Mouse (Mus musculus): ENCODE measurements around the gene Tcf21. TPM values are rescaled to one million over a fixed set of nuclear protein-coding genes. Genes with fewer than 3 reads are reported as not detected.

Gene Tcf21
- not detected in 2 replicates for polyA plus RNA-seq (2012; rRNA removed)

DNA sequence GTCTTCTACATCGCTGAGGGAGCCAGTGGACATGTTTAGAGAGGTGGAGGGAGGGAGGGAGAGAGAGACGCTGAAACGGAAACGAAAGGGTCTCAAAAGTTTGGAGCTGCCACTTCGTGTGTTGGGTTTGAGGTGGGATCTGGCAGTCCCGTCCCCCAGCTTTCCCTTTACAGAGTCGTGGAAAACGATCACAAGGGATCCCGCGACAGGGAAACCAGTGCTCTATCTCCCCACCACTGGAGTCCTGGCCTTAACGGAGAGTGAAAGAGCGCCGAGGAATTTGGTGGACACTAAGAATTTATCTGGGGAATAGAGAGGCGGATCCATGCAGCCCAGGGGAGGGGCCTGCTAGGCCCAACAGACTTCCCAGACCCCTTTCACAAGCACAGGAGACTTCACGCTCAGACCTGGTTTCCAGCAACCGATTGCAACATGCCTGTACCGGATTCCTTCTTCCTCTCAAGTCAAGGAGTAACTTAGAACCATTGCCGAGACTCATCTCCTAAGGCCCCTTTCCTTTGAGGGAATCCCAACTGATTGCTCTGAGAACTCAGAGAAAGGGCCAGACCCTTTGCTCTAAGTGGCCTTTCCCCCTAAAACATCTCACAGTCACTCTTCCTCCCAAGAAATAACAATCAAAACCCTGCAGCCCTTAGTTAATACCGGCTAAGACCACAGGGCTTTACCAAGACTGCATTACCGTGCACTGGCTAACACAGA, at the start of gene Tcf21:
Gene Tcf21 (minus strand): TSS at position 304 of the 720 bp plus-strand sequence.
- DNase-seq (ENCODE audit: extremely low spot score in 1 of 2, low spot score in 1 of 2): no peak

DNA sequence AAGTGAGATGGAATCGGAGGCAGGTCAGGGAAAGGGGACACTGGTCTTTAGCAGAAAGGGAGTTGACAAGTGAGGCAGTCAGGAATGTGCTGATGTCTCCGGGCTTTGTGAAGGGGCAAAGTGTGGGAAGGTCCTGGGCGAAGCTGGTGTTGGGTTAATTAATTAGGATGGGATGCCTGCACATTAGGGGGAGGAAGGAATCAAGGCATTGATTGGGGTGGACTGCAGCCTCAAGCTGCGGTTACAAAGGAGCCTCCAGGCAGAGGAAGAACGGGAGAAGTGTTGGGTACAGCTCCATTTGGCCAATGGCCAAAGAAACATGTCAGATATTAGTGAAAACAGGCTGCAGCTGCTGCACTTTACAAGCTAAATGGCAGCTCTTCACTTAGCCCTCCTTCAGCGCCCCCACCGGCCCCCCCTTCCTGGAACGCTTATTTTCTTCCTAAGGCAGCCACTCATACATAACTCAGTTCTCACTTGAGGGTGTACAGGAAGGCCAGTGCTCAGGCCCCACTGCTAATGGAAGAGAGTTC, 48.5 kb upstream of the Tcf21 start:
- no peak for DNase-seq (ENCODE audit: extremely low spot score in 1 of 2, low spot score in 1 of 2)

DNA sequence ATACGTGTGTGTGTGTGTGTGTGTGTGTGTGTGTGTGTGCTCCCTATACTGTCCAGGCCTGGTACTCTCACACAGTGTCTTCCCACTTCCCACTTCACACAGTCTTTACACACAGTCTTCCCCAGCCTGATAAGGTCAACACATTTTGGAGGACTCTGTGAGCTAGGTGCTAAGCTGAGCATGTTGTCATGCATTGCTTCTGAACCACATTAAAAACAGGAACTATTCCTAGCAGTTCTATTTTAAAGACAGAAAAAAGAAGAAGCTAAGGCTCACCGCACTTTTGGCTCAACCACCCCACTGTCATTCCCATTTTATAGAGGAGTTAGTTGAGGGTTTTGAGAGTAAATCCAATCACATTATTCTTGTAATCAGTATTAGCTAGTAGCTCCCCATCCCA, 47.2 kb upstream of the Tcf21 start:
- DNase-seq (ENCODE audit: extremely low spot score in 1 of 2, low spot score in 1 of 2): no peak

GRCm38 (mm10) chr10:22858111-22858510, 38.1 kb upstream of the Tcf21 start:
- no peak for DNase-seq (ENCODE audit: extremely low spot score in 1 of 2, low spot score in 1 of 2)

DNA sequence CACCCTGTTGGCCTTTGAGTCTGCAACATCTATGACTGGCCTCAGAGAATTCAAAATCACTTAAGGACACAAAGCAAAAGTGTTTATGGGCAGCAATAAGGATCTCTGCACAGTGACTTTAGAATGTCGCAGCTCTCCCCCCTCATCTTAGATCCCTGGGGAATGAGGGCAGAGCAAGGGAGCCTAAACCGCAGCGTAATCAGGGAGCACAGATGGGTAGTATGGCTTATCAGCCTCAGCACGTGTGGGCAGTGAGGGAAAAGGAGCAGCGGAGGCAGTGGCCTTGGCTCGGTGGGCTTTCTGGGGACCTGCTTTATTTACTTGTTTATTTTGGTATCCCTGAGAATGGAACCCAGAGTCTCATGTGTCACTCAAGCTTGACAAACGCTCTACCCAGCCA, 34.4 kb upstream of the Tcf21 start:
- no peak for DNase-seq (ENCODE audit: extremely low spot score in 1 of 2, low spot score in 1 of 2)

DNA sequence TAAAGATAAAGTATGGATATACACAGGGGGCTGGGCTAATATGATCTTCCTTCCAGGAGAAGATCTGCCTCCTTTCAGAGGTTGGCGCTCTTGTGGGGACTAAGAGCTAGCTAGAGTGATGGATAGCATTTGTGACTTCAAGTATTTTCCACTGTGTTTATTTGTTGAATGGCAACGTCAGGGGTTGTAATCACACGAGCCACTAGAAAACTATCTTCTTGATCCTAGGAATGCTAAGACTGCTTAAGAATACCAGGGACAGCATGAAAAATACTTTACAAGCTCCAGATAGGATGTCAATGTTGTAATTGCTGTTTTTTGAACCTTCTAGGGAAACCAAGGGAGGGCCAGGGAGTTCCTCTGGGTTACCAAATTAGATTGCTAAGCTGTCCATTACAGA, 25.4 kb upstream of the Tcf21 start:
- DNase-seq (ENCODE audit: extremely low spot score in 1 of 2, low spot score in 1 of 2): no peak

DNA sequence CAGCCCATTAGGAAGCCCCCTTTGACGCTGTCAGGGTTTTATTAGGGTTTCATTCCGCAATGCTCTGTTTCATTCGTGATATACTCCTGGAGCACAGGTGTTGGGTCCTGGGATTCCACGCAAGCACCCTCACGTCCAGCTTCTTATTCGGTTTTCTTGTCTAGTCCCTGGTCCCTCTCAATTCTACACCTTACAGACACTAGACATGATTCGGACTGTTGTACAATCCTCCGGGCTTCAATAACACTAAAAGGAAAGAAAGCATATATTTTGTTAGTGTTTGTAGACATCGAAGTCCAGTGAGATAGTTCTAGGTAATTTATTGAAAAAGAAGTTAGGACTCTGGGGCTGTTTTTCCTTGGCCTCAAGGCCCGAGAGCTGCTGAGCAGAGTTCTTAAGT, 24.8 kb upstream of the Tcf21 start:
- no peak for DNase-seq (ENCODE audit: extremely low spot score in 1 of 2, low spot score in 1 of 2)

GRCm38 (mm10) chr10:22843440-22844361, 23.7 kb upstream of the Tcf21 start:
- no peak for DNase-seq (ENCODE audit: extremely low spot score in 1 of 2, low spot score in 1 of 2)

DNA sequence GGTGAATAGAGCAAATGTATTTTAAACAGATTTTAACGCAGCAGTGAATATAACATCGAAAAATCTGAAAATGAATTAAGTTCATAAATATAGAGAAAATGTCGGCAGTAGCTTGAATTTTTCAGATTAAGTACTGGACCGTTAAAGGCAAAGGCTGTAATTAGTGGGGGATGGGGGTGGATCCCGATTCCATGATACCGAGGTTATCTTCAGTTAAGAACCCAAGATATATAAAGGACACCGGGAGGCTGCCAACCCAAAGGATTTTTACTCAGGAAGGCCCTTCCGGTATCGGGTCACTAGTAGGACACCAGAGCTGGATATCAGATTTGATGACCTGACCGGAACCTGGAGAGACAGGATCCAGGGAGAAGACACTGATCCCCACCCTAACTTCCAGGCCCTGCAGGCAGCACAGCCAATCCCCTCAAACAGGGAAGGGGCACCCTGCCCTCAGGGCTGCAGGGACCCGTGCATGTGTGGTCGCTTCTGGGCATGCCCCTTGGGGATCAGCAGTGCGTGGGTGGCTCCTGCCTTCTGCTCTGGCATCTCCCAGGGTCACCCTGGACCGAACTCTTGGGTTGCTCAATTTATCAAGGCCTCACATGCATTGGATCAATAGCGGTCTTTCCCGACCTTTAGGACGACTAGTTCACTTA, 22.9 kb upstream of the Tcf21 start:
- no peak for DNase-seq (ENCODE audit: extremely low spot score in 1 of 2, low spot score in 1 of 2)

GRCm38 (mm10) chr10:22842113-22842512, 22.1 kb upstream of the Tcf21 start:
- DNase-seq (ENCODE audit: extremely low spot score in 1 of 2, low spot score in 1 of 2): no peak

DNA sequence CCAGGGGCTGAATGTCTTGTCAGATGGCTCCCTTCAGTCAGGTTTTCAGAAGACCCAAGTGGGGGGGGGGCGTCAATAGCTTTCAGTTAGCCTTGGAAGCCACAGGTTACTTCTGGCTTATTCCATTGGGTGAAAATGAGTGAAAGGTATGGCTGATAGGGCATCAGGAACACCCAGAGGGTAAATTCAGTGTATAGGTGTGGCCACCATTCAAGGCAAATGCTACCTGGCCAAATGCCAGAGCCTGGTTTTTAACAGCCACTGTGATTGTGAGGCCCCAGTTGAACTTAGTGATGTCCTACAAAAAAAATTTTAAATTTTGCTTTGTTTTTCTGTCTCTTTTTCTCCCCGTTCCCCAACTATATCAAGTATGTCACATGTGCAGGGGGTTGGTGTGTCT, 6.3 kb upstream of the Tcf21 start:
- no peak for DNase-seq (ENCODE audit: extremely low spot score in 1 of 2, low spot score in 1 of 2)

DNA sequence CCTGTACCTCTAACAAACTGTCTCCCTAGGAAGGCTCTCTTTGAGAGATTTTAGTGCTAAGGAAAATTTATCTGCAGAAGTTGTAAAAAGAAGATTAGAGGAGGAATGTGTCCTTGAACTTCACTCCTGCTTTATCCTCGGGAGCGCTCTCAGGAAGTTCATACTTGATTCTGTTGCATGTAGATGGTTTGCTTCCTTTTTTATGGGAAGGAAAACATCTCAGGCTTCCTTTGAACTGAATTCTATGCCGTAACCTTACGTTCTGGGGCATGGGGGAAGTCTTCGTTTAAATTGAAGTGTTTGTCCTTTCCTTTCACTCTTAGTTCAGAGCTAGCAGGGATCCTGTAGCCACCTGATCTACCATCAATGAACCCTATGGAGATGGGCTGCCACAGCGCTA, 2.9 kb upstream of the Tcf21 start:
- no peak for DNase-seq (ENCODE audit: extremely low spot score in 1 of 2, low spot score in 1 of 2)

- no peak for DNase-seq (ENCODE audit: extremely low spot score in 1 of 2, low spot score in 1 of 2)
These were observed 2.5 kb upstream of the Tcf21 start for GRCm38 (mm10) chr10:22822486-22822885.

DNA sequence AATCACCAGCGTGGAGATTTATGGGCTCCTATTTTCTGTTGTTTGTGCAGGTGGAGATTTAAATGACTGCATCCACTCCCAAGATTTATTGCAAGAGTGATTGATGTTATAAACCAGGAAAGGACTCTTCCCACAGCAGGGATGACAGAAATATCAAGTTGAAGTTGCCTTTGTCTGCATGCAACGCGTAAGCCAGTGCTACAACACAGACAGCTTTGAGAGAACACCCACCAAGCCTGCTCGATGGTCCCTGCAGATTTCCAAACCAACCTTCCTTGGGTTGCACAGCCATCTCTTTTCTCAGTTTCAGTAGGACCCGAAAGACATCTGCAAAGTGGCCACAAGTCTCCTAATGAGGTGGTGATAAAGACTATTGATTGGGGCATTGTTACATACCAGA, 1.7 kb upstream of the Tcf21 start:
- no peak for DNase-seq (ENCODE audit: extremely low spot score in 1 of 2, low spot score in 1 of 2)

GRCm38 (mm10) chr10:22821267-22821666, 1.3 kb upstream of the Tcf21 start:
- no peak for DNase-seq (ENCODE audit: extremely low spot score in 1 of 2, low spot score in 1 of 2)

GRCm38 (mm10) chr10:22820841-22821240, 867 bp upstream of the Tcf21 start:
- no peak for DNase-seq (ENCODE audit: extremely low spot score in 1 of 2, low spot score in 1 of 2)

DNA sequence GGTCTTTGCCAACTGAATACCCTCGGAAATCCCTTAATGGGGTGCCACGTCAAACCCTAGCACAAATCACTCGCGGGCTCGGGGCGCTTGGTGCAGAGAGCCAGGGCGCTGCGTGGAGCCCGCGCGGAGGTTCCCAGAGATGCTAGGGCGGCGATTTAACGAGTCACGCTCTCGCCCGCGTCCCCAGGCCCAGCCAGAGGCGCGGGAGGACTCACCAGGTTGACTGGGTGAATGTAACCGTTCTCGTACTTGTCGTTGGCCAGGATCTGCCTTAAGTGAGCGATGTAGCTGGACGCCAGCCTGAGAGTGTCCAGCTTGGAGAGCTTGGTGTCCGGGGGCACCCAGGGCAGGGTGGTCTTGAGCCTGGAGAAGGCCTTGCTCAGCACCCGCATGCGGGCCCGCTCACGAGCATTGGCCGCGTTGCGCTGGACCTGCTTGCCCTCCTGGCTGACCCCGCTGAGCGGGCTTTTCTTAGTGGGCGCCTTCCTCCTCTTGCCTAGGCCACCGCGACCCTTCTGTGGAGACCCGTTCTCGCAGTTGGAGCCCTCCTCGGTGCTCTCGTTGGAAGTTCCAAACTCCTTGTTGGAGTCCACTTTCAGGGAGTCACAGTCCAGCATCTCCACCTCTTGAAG, 619 bp downstream of the Tcf21 start:
- no peak for DNase-seq (ENCODE audit: extremely low spot score in 1 of 2, low spot score in 1 of 2)

- DNase-seq (ENCODE audit: extremely low spot score in 1 of 2, low spot score in 1 of 2): no peak
These were observed 1.3 kb downstream of the Tcf21 start for GRCm38 (mm10) chr10:22818600-22819238.

DNA sequence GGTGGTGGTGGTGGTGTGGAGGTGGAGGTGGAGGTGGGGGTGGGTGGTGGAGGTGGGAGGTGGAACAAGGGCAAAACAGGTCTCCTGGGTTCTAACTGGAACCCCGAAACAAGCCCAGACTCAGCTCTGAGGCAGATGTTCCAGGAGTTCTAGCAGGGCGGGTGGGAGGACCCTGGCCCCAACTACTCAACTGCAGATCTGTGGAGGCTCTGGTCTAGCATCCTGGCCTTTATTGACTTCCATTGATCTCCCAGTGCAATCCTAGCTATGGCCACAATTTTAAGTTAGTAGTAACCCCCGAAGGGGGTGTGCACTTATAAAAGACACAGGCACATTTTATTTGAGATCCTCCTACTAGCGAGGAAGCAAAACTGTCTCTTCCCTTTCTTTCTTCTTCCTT, 2.0 kb downstream of the Tcf21 start:
- no peak for DNase-seq (ENCODE audit: extremely low spot score in 1 of 2, low spot score in 1 of 2)

DNA sequence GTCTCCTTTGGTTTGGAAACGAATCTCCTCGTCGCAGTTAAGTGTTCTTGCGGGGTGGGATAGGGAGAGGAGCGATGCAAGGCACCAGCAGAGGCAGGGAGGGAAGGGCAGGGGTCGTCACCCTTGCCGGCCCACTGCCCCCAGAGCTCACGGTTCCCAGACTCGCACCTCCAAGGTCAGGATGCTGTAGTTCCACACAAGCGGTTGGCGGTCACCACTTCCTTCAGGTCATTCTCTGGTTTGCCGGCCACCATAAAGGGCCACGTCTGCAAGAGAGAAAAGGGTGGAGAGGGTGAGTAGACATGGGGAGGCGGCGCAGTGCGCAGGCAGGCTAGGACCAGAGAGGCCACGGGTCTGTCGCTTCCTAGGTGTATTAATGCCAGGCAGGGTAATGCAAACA, 2.4 kb downstream of the Tcf21 start:
- DNase-seq (ENCODE audit: extremely low spot score in 1 of 2, low spot score in 1 of 2): no peak

Data from frontal cortex, adult 2 months (tissue).